In genomic region chr7:58690069-58690923, GRCm38 (mm10) we compare ENCODE assay signal across 14 mouse cellular contexts. TPM values are rescaled to one million over a fixed set of nuclear protein-coding genes. Genes with fewer than 3 reads are reported as not detected.
DNase-seq lines count a peak whose midpoint lies in the region; ATAC-seq lines count a peak whose summit lies in the region.
"Had no signal": no experiment of that assay in that cellular context is flagged by ENCODE, and none has a peak within 500 bp of the region (broad histone marks: within the 10 kb centered on the region; RNA-seq: fewer than 3 reads in every experiment).

No protein-coding gene starts in this region.

- no peak overlapping the region for H3K4me2 ChIP-seq in midbrain, embryonic 12.5 days (replicated peaks)
- no peak overlapping the region for H3K4me2 ChIP-seq in forebrain, embryonic 14.5 days (ENCODE audit: low read length)
- no peak overlapping the region for H3K4me2 ChIP-seq in hindbrain, embryonic 15.5 days
- H3K4me2 ChIP-seq in heart, embryonic 11.5 days: no peak overlapping the region

- no peak overlapping the region for H3K27ac ChIP-seq in midbrain, embryonic 12.5 days (replicated peaks)
- H3K27ac ChIP-seq in midbrain, embryonic 10.5 days (replicated peaks): no peak overlapping the region
- peak overlapping the region; percentile 52 for H3K27ac ChIP-seq in forebrain, embryonic 14.5 days (ENCODE audit: low read depth, low read length)
- H3K27ac ChIP-seq in hindbrain, embryonic 15.5 days (replicated peaks): peak overlapping the region; percentile 67
- H3K27ac ChIP-seq in heart, embryonic 11.5 days (ENCODE audit: low read depth, low read length): no peak overlapping the region

- H3K9me3 ChIP-seq in midbrain, embryonic 12.5 days: no peaks in the 10 kb centered on the region
- no peaks in the 10 kb centered on the region for H3K9me3 ChIP-seq in midbrain, embryonic 10.5 days (replicated peaks)
- H3K9me3 ChIP-seq in forebrain, embryonic 14.5 days (replicated peaks; ENCODE audit: control insufficient read depth, low read length): no peaks in the 10 kb centered on the region
- no peaks in the 10 kb centered on the region for H3K9me3 ChIP-seq in hindbrain, embryonic 15.5 days
- no peaks in the 10 kb centered on the region for H3K9me3 ChIP-seq in heart, embryonic 11.5 days (replicated peaks; ENCODE audit: control insufficient read depth, low read length)

- no peak overlapping the region for H3K9ac ChIP-seq in midbrain, embryonic 12.5 days (replicated peaks)
- H3K9ac ChIP-seq in forebrain, embryonic 14.5 days (ENCODE audit: low read length): no peak overlapping the region; the same call in 1 of the 2 replicates
- H3K9ac ChIP-seq in hindbrain, embryonic 15.5 days: no peak overlapping the region
- no peak overlapping the region for H3K9ac ChIP-seq in heart, embryonic 11.5 days (ENCODE audit: low read depth, low read length)

- H3K4me1 ChIP-seq in midbrain, embryonic 12.5 days: peaks cover 10% of the 10 kb centered on the region; the same call in 1 of the 2 replicates
- peaks cover 5% of the 10 kb centered on the region; the same call in 1 of the 2 replicates for H3K4me1 ChIP-seq in midbrain, embryonic 10.5 days
- H3K4me1 ChIP-seq in forebrain, embryonic 14.5 days (ENCODE audit: control insufficient read depth, insufficient read depth, low read length): peaks cover 13% of the 10 kb centered on the region
- H3K4me1 ChIP-seq in hindbrain, embryonic 15.5 days (replicated peaks): peaks cover 14% of the 10 kb centered on the region
- H3K4me1 ChIP-seq in heart, embryonic 11.5 days (ENCODE audit: control insufficient read depth, insufficient read depth, low read length): no peaks in the 10 kb centered on the region

- no peak for DNase-seq in midbrain, embryonic 10.5 days (ENCODE audit: low spot score)
- peak; percentile 36 for DNase-seq in forebrain, embryonic 14.5 days (ENCODE audit: low spot score)
- peak; percentile 77 for DNase-seq in retina, postnatal 1 day
- DNase-seq in urinary bladder, postnatal 14 days (ENCODE audit: low spot score): no peak
- DNase-seq in layer of hippocampus, adult 9-10 months (ENCODE audit: low spot score): no peak
- DNase-seq: adrenal gland, adult 8-10 months; heart, adult 11 months; lung, adult 2 months; right cerebral cortex, postnatal 4 days; thymus, adult 18-20 months had no signal

- WGBS in midbrain, embryonic 12.5 days: 69% methylated on average over 6 of the region's 6 CpGs
- 81% methylated on average over 6 of the region's 6 CpGs for WGBS in midbrain, embryonic 10.5 days
- 51% methylated on average over 6 of the region's 6 CpGs for WGBS in forebrain, embryonic 14.5 days
- 70% methylated on average over 6 of the region's 6 CpGs for WGBS in hindbrain, embryonic 15.5 days
- WGBS in heart, embryonic 11.5 days (ENCODE audit: insufficient replicate concordance): 57% methylated on average over 6 of the region's 6 CpGs

- ATAC-seq in midbrain, embryonic 12.5 days (ENCODE audit: low FRiP score, low read depth): peak; percentile 63; the same call in 1 of the 2 replicates
- 0 out of 2 replicates have a peak, but pooled peaks have one; percentile 45 for ATAC-seq in forebrain, embryonic 14.5 days
- peak; percentile 83 for ATAC-seq in hindbrain, embryonic 15.5 days (ENCODE audit: low FRiP score, low read depth)
- ATAC-seq in heart, embryonic 11.5 days (replicated peaks; ENCODE audit: insufficient number of reproducible peaks, low FRiP score, low TSS enrichment): no peak

- no peaks in the 10 kb centered on the region for H3K36me3 ChIP-seq in midbrain, embryonic 12.5 days
- H3K36me3 ChIP-seq in midbrain, embryonic 10.5 days: no peaks in the 10 kb centered on the region
- H3K36me3 ChIP-seq in forebrain, embryonic 14.5 days (ENCODE audit: control insufficient read depth, insufficient read depth, low read length): no peaks in the 10 kb centered on the region
- no peaks in the 10 kb centered on the region for H3K36me3 ChIP-seq in hindbrain, embryonic 15.5 days
- no peaks in the 10 kb centered on the region for H3K36me3 ChIP-seq in heart, embryonic 11.5 days (ENCODE audit: control insufficient read depth, insufficient read depth, low read length)
- H3K36me3 ChIP-seq: G1E had no signal

- no peaks in the 10 kb centered on the region for H3K27me3 ChIP-seq in midbrain, embryonic 12.5 days
- no peaks in the 10 kb centered on the region for H3K27me3 ChIP-seq in midbrain, embryonic 10.5 days (ENCODE audit: low read depth, poor library complexity, severe bottlenecking)
- H3K27me3 ChIP-seq in forebrain, embryonic 14.5 days (replicated peaks; ENCODE audit: control insufficient read depth, insufficient read depth, low read length): no peaks in the 10 kb centered on the region
- H3K27me3 ChIP-seq in hindbrain, embryonic 15.5 days: no peaks in the 10 kb centered on the region
- no peaks in the 10 kb centered on the region for H3K27me3 ChIP-seq in heart, embryonic 11.5 days (ENCODE audit: control insufficient read depth, insufficient read depth, low read length)

- H3K4me3 ChIP-seq in midbrain, embryonic 12.5 days: no peak overlapping the region
- no peak overlapping the region for H3K4me3 ChIP-seq in midbrain, embryonic 10.5 days
- no peak overlapping the region for H3K4me3 ChIP-seq in forebrain, embryonic 14.5 days (ENCODE audit: low read depth, low read length)
- H3K4me3 ChIP-seq in hindbrain, embryonic 15.5 days: no peak overlapping the region
- H3K4me3 ChIP-seq in heart, embryonic 11.5 days (ENCODE audit: low read depth, low read length): no peak overlapping the region

RNA-seq across cellular contexts. Expression of gene Atp10a, which starts 34.3 kb away (rescaled TPM):
- 2.4 and 3.7 TPM in 2 replicates for polyA plus RNA-seq in midbrain, embryonic 12.5 days (2016; fragmentation: Nextera tagmentation; extraction: Ambion mirVana)
- polyA plus RNA-seq in midbrain, embryonic 10.5 days (2016; fragmentation: Nextera tagmentation; extraction: Ambion mirVana): 1.7 and 1.9 TPM in 2 replicates
- polyA plus RNA-seq in forebrain, embryonic 14.5 days (2014; fragmentation: Nextera tagmentation; extraction: Ambion mirVana): 0.93 and 1.1 TPM in 2 replicates
- 1.1 and 1.3 TPM in 2 replicates for polyA plus RNA-seq in hindbrain, embryonic 15.5 days (2015; fragmentation: Nextera tagmentation; extraction: Ambion mirVana)
- polyA plus RNA-seq in heart, embryonic 11.5 days (2014; fragmentation: Nextera tagmentation; extraction: Ambion mirVana): 1.1 and 1.5 TPM in 2 replicates
- polyA plus RNA-seq: G1E had no signal

Comparison
In these comparisons a context has a peak if more than half of its experiments do, and no peak if none do; other contexts are left out.
1. H3K27ac ChIP-seq: peak in forebrain, embryonic 14.5 days (single experiment) and hindbrain, embryonic 15.5 days (single experiment); none in midbrain, embryonic 12.5 days (single experiment), midbrain, embryonic 10.5 days (single experiment) and heart, embryonic 11.5 days (single experiment).
2. DNase-seq: peak in forebrain, embryonic 14.5 days (single experiment) and retina, postnatal 1 day (single experiment); none in midbrain, embryonic 10.5 days (single experiment), urinary bladder, postnatal 14 days (single experiment) and layer of hippocampus, adult 9-10 months (single experiment).